Mouse (Mus musculus) neural tube, embryonic 12.5 days (tissue): ENCODE data around the gene Nrarp. TPM values are rescaled to one million over a fixed set of nuclear protein-coding genes. Genes with fewer than 3 reads are reported as not detected.

ENCODE experiments used
- ATAC-seq: fragments of 200-750 bp; cut with Nextera tagmentation; 2 replicates; pipeline ENCODE4 v1.8.0; 2017; ENCODE audit warnings: low read depth, mild to moderate bottlenecking, moderate TSS enrichment, moderate library complexity; ENCODE audit not compliant: low FRiP score
- H3K27ac ChIP-seq: fragments of 300-500 bp; sonication (generic); 2 replicates; pipeline ENCODE4 v1.5.1; 2016
- H3K27me3 ChIP-seq: fragments of 300-500 bp; sonication (generic); replicated peaks from 2 replicates; pipeline ENCODE4 v1.6.1; 2016; ENCODE audit warnings: mild to moderate bottlenecking
- H3K36me3 ChIP-seq: fragments of 300-500 bp; sonication (generic); 2 replicates; pipeline ENCODE4 v1.6.1; 2016; ENCODE audit warnings: mild to moderate bottlenecking
- H3K4me1 ChIP-seq: fragments of 300-500 bp; sonication (generic); 2 replicates; pipeline ENCODE4 v1.6.1; 2016
- H3K4me2 ChIP-seq: fragments of 300-500 bp; sonication (generic); replicated peaks from 2 replicates; pipeline ENCODE4 v1.6.1; 2016; ENCODE audit warnings: mild to moderate bottlenecking
- H3K4me3 ChIP-seq: fragments of 300-500 bp; sonication (generic); 2 replicates; pipeline ENCODE4 v1.5.1; 2016
- H3K9ac ChIP-seq: fragments of 300-500 bp; sonication (generic); 2 replicates; pipeline ENCODE4 v1.6.1; 2016; ENCODE audit warnings: mild to moderate bottlenecking
- H3K9me3 ChIP-seq: fragments of 300-500 bp; sonication (generic); 2 replicates; pipeline ENCODE4 v1.6.1; 2016; ENCODE audit warnings: mild to moderate bottlenecking
- WGBS: fragments of 180-500 bp; shearing (Covaris S2); methylation state at CpG from one replicate; pipeline ENCODE4 v1.1.7; 2016; 5-methylcytosine and 5-hydroxymethylcytosine counted together
- polyA plus RNA-seq: library from polyadenylated mRNA; unstranded; fragments of >200 nt; fragmentation: Nextera tagmentation; extraction: Ambion mirVana; gene quantifications from 2 replicates; pipeline ENCODE4 v1.2.1, GENCODE M21; 2016

Gene Nrarp
- polyA plus RNA-seq, 1 experiment from 2014 or later = 96.8 TPM

DNA sequence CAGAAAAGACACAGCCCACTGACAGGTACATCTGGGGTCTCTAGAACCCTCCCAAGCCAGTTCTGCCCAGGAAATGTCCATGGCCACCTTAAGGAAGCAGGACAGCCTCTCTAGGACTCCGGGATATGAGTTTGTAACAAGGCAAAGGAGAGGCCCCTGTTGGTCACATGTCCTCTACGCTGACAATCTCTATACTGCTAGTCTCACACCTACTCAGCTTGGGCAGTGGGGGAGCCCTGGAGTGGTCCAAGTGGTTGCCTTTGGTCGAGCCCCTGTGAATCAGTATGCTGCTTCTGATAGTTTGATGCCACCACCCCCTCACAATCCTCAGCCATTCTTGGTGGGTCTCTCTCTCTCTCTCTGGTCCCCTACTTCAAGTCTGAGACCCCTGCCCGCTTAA lies 13.1 kb upstream of the Nrarp start:
- H3K9me3 ChIP-seq = no peaks in the 10 kb centered on the region
- WGBS = 21% methylated on average over 4 of the region's 4 CpGs
- peak overlapping the region; percentile 43 for H3K27ac ChIP-seq
- peak overlapping the region; percentile 88 for H3K4me2 ChIP-seq
- no peaks in the 10 kb centered on the region for H3K36me3 ChIP-seq
- peak overlapping the region; percentile 43 for H3K4me3 ChIP-seq
- peak; percentile 27 for ATAC-seq
- peaks cover 62% of the 10 kb centered on the region for H3K4me1 ChIP-seq
- H3K27me3 ChIP-seq = no peaks in the 10 kb centered on the region
- H3K9ac ChIP-seq = peak overlapping the region; percentile 57

- under 1% methylated on average over 36 of the region's 41 CpGs for WGBS
- no peaks in the 10 kb centered on the region for H3K9me3 ChIP-seq
- H3K4me3 ChIP-seq = peak overlapping the region; percentile 43
- peak overlapping the region; percentile 57 for H3K9ac ChIP-seq
- H3K36me3 ChIP-seq = no peaks in the 10 kb centered on the region
- ATAC-seq = peak; percentile 84
- peak overlapping the region; percentile 88 for H3K4me2 ChIP-seq
- peak overlapping the region; percentile 43 for H3K27ac ChIP-seq
- peaks cover 58% of the 10 kb centered on the region for H3K4me1 ChIP-seq
- H3K27me3 ChIP-seq = no peaks in the 10 kb centered on the region
Measured at GRCm38 (mm10) chr2:25167919-25168664, 12.5 kb upstream of the Nrarp start.

- Histone ChIP-seq H3K27ac (peak overlapping the region; percentile 42; the same call in 1 of the 2 replicates), H3K36me3 (no peaks in the 10 kb centered on the region), H3K4me1 (peaks cover 53% of the 10 kb centered on the region), H3K9me3 (no peaks in the 10 kb centered on the region), H3K27me3 (no peaks in the 10 kb centered on the region), H3K9ac (0 out of 2 replicates have a peak overlapping the region, but pooled peaks have one; percentile 57), H3K4me2 (peak overlapping the region; percentile 88), H3K4me3 (peak overlapping the region; percentile 43)
- peak; percentile 52 for ATAC-seq
- WGBS = 8% methylated on average over 2 of the region's 2 CpGs
Measured at GRCm38 (mm10) chr2:25168665-25168978, 11.9 kb upstream of the Nrarp start.

DNA sequence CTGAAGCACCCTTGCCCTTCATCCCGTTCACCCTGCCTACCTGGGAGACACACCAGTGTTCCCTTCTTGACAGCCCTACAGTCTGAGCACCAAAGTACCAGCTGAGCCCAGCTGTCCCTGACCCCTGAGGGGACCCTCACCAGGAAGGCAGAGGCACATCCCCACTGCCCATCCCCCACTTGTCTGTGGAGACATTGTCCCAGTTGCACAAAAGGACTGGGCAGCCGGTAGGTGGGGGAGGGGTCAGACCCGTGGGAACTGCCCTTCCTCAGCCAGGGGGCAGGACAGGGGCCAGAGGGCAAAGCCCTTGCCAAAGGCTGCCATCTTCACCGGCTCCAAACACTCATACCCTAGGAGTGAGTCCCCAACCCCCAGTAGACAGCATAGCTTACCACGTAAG lies 10.8 kb upstream of the Nrarp start:
- H3K36me3 ChIP-seq = no peaks in the 10 kb centered on the region
- H3K9ac ChIP-seq = no peak overlapping the region
- no peaks in the 10 kb centered on the region for H3K9me3 ChIP-seq
- 8% methylated on average over 5 of the region's 5 CpGs for WGBS
- H3K4me3 ChIP-seq = no peak overlapping the region
- peaks cover 44% of the 10 kb centered on the region for H3K4me1 ChIP-seq
- no peak overlapping the region; the same call in 1 of the 2 replicates for H3K4me2 ChIP-seq
- no peak overlapping the region for H3K27ac ChIP-seq
- no peaks in the 10 kb centered on the region for H3K27me3 ChIP-seq
- no peak for ATAC-seq

DNA sequence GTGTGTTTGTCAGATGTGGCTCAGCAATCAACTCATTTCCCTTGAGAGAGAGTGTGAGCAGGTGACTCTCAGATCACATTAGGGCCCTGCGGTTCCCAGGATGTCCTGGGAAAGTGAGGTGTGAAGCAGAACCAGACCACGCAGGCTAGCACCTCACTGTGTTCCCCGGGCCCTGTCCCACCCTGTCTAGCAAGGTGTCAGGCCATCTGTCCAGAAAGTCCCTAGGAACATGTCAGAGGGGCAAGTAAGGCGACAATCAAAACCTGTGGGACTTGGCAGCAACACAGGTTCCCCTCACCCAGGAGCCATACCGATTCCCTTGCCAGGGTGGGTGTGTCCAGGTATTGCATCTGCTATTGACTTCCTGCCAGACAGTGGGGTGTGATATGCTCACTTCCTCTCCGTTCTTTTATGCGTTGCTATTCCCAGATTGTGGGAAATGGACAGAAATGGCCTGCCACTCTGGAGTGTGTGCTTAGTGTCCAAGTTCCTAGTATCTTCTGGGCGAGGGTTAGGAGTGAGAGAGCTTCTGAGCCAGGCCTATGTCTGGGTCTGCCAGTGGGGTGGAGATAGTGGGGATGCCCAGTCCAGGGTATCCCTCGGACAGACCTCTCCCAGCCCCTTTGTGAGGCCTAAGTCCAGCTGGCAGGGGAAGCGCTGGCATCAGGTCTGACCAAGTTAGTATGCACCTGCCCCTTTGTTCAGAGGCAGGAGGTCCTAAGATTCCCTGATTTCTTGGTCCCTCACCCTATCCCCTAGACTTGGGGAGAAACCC lies 10.0 kb upstream of the Nrarp start:
- H3K9me3 ChIP-seq = no peaks in the 10 kb centered on the region
- no peak overlapping the region for H3K27ac ChIP-seq
- WGBS = 62% methylated on average over 10 of the region's 10 CpGs
- H3K4me2 ChIP-seq = no peak overlapping the region
- no peaks in the 10 kb centered on the region for H3K27me3 ChIP-seq
- H3K36me3 ChIP-seq = no peaks in the 10 kb centered on the region
- H3K9ac ChIP-seq = no peak overlapping the region
- no peak overlapping the region for H3K4me3 ChIP-seq
- no peak for ATAC-seq
- peaks cover 52% of the 10 kb centered on the region for H3K4me1 ChIP-seq

DNA sequence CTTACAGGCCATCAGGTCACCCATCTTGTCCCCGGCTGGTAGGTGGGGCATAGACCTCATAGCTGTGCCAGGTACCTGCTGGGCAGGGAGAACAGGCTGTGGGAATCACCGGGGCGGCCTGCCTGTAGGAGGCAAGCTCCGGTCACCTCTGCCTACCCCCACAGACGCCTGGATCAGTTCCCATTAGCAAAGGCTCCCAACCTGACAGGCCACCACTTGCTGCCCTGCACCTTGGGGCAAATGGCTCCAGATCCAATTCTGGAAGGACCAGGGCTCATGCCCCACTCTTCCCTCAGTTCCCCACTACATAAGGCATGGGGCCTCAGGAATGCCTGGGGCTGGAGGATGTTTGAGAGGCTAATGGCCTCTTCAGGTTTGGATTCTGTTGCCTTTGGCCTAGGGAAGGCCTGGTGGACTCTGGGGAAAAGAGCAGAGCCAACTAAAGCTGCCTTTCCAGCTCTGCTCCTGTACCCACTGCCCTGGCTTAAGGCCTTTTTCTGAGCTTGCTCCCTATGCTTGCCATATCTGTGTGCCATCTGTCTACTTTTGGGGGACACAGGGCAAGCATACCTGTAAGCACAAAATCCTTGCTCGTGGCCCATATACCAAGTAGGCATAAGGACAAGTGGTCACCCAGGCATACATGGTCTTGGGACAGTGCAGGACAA lies 9.3 kb upstream of the Nrarp start:
- Histone ChIP-seq H3K36me3 (no peaks in the 10 kb centered on the region), H3K4me3 (no peak overlapping the region), H3K27ac (no peak overlapping the region), H3K27me3 (no peaks in the 10 kb centered on the region), H3K4me1 (peaks cover 58% of the 10 kb centered on the region), H3K9ac (no peak overlapping the region), H3K9me3 (no peaks in the 10 kb centered on the region), H3K4me2 (no peak overlapping the region)
- WGBS = 88% methylated on average over 6 of the region's 6 CpGs
- no peak for ATAC-seq

- peaks cover 63% of the 10 kb centered on the region for H3K4me1 ChIP-seq
- H3K27me3 ChIP-seq = no peaks in the 10 kb centered on the region
- no peak overlapping the region for H3K4me3 ChIP-seq
- no peaks in the 10 kb centered on the region for H3K9me3 ChIP-seq
- H3K9ac ChIP-seq = no peak overlapping the region
- H3K27ac ChIP-seq = no peak overlapping the region
- WGBS = 55% methylated on average over 1 of the region's 1 CpGs
- H3K36me3 ChIP-seq = no peaks in the 10 kb centered on the region
- ATAC-seq = no peak
- no peak overlapping the region for H3K4me2 ChIP-seq
Measured at GRCm38 (mm10) chr2:25171769-25172153, 8.8 kb upstream of the Nrarp start.

- H3K4me1 ChIP-seq = peaks cover 63% of the 10 kb centered on the region
- H3K4me3 ChIP-seq = no peak overlapping the region
- ATAC-seq = no peak
- no peak overlapping the region for H3K9ac ChIP-seq
- H3K4me2 ChIP-seq = no peak overlapping the region
- 62% methylated on average over 8 of the region's 8 CpGs for WGBS
- no peaks in the 10 kb centered on the region for H3K36me3 ChIP-seq
- no peaks in the 10 kb centered on the region for H3K27me3 ChIP-seq
- no peaks in the 10 kb centered on the region for H3K9me3 ChIP-seq
- no peak overlapping the region for H3K27ac ChIP-seq
Measured at GRCm38 (mm10) chr2:25172629-25173028, 7.9 kb upstream of the Nrarp start.

- Histone ChIP-seq H3K4me3 (no peak overlapping the region), H3K9me3 (no peaks in the 10 kb centered on the region), H3K27me3 (no peaks in the 10 kb centered on the region), H3K4me1 (peaks cover 62% of the 10 kb centered on the region), H3K4me2 (no peak overlapping the region), H3K36me3 (no peaks in the 10 kb centered on the region), H3K27ac (no peak overlapping the region), H3K9ac (no peak overlapping the region)
- ATAC-seq = no peak
- WGBS = 91% methylated on average over 4 of the region's 4 CpGs
Measured at GRCm38 (mm10) chr2:25173821-25174220, 6.7 kb upstream of the Nrarp start.

GRCm38 (mm10) chr2:25174866-25175689 lies 5.5 kb upstream of the Nrarp start:
- H3K4me2 ChIP-seq = no peak overlapping the region
- no peak for ATAC-seq
- no peak overlapping the region for H3K9ac ChIP-seq
- 0 out of 2 replicates have a peak, but pooled peaks cover 2% of the 10 kb centered on the region for H3K27me3 ChIP-seq
- H3K27ac ChIP-seq = no peak overlapping the region
- H3K36me3 ChIP-seq = no peaks in the 10 kb centered on the region
- H3K9me3 ChIP-seq = no peaks in the 10 kb centered on the region
- peaks cover 63% of the 10 kb centered on the region for H3K4me1 ChIP-seq
- 64% methylated on average over 7 of the region's 7 CpGs for WGBS
- H3K4me3 ChIP-seq = no peak overlapping the region

GRCm38 (mm10) chr2:25175690-25176078 lies 4.9 kb upstream of the Nrarp start:
- no peak overlapping the region for H3K27ac ChIP-seq
- peaks cover 59% of the 10 kb centered on the region for H3K4me1 ChIP-seq
- H3K36me3 ChIP-seq = no peaks in the 10 kb centered on the region
- 0 out of 2 replicates have a peak, but pooled peaks cover 3% of the 10 kb centered on the region for H3K27me3 ChIP-seq
- H3K9ac ChIP-seq = no peak overlapping the region
- no peak overlapping the region for H3K4me3 ChIP-seq
- no peaks in the 10 kb centered on the region for H3K9me3 ChIP-seq
- no peak overlapping the region for H3K4me2 ChIP-seq
- no peak for ATAC-seq
- 78% methylated on average over 4 of the region's 4 CpGs for WGBS
